Mouse (Mus musculus) kidney, adult 18-20 months (tissue): Measurements from ENCODE around the gene Cep135.

Experiments used
- DNase-seq: peaks from one replicate; pipeline ENCODE4 v3.0.0; 2021

The Cep135 gene

DNA sequence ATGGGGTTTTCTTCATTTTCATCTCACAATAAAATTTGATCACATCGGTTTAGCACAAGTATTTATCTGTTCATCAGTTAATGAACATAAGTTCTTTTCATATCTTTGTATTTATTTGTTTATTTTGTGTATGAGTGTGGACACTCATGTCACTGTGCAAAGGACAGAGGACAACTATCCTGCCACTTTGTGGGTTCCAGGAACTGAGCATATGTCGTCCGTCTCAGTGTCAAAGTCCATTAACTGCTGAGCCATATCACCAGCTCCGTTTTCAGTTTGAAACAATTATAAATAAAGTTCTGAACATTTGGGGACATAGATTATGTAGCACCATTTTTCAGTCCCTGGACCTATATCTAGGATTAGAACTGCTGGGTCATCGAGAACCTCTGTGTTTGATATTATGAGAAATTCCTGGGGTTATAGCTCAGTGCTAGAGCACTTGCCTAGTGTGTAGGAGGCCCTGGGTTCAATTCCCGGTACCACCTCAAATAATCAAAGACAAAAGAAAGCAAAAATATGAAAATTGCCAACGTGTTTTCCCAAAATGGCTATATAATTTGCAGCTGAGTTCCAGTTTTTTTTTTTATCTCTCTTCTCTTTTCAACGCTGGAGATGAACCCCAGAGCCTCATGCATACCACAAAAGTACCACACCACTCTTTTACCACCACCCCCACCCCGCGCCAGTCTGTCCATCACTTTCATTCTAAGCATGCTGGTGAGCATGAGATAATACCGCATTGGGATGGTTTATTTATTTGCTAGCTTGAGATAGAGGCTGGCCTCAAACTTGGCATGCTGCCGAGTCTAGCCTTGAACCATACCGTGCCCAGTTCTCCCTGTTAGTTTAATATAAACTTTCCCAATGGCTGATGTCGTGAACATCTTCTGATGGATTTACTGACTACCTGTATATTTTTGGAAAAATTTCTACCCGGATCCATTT is 96.4 kb downstream of the Cep135 start:
- DNase-seq, result no peak

DNA sequence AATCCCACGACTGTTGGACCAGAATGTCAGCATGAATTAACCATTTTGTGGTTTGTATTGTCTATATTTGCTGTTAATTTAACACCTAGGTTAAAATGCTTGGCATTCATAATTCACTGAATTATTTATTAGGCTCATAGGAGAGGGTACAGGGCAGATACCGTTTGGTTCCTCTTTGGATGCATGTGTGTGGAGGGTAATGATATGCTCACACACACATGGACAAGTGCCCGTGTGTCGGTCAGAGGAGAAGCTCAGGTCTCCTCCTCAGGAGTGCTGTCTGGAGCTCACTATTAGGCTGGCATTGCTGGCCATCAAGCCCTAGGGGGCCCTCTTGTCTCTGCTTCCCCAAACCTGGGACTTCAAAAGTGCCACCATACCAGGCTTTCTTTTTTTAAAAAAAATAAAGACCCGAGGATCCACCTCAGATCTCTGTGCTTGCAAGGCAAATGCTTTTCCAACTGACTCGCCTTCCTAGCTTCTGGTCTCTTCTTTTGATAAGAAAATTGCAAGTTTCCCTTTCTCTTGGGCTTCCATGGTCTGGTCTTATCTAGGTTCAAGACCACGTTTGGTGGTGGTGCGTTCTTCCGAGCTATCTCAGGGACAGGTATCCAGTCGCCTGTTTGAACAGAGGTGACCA is 99.6 kb downstream of the Cep135 start:
- DNase-seq, result no peak

DNA sequence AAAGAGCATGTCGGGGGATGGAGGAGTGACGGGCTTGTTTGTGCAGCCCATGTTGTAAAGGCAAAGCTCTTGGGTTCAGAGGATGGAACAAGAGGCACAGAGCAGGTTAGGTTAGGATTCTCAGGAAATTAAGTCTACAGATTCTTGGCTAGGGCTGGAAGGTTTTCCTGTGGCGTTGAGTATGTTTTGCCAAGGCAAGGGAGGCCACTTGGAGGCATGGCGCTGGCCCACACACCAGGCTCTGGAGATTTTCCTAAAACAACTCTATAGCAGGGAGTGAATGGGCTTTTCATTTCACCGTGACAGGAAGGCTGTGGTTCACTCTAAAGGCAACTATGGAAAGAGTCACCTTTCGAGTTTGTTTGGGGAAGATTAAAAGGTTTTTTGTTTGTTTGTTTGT is 100.1 kb downstream of the Cep135 start:
- no peak for DNase-seq

DNA sequence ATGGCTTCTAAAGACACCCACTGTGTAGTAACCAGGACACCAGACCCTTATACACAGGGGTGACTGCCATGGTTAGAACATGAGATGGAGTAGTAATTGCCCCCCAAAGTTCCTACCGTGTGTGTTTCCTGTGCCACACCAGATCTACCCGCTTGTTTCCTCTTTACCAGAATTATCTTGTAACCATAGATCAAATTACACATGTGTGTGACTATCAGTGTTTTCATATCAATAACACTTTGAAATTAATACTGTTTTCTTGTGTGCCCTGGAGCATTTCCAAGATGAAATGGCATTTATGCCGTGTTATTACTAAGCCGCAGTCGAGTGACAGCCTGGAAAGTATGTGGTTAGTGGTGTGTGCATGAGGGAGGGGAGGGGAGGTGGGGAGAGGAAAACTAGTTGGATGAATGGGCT is 101.7 kb downstream of the Cep135 start:
- no peak for DNase-seq

DNA sequence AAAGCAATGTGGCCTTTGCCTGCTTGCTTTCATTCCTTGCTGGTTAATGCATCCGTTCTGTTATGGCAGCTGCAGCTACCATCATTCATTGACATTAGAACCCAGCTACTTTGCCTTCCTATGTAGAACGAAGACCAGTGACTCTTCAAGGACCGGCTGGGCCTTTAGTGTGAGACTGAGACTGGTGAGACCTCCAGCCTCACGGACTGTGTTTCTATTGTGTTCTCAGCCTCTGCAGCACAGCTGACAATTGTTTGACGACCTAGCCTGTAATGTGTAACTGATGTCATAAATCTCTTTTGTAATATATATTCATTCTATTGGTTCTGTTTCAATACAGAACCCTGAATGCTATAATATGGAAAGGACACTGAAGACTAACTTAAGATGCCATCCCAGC is 102.8 kb downstream of the Cep135 start:
- DNase-seq, result no peak

DNA sequence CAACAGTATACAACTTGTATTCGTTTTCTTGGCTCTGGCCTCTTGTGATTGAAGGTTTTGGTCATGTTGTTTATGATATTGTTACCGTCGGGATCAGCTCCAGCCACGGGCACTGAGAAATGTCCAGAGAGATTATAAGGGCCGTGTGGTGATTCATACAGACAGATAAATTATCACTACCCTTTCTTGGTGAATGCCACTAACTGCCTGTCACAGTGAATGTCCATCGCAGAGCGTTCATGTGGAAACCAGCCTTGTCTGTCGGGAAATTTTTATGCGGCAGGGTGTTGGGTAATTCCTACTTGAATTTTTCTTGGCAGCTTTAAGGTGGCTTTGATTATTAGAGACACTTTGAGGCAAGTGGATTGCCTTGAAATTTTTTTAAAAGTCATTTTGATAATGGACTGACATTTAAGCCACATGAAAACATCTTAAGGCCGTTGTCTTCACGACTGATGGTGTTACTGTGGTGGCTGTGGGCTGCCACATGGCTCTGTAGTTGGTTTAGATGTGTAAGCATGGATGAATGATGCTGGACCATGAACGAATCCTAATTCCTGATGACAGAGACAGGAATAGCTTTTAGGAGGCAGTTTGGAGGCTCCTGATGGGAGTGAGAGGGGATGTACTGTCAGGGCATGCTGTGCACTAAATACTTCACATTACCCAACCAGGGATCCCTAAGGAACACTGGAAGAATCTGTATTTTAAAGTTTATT is 103.4 kb downstream of the Cep135 start:
- no peak for DNase-seq
